Mouse (Mus musculus) small intestine, adult 2 months (tissue): ENCODE data around the gene Ppm1a. TPM values are rescaled to one million over a fixed set of nuclear protein-coding genes. Genes with fewer than 3 reads are reported as not detected.

Source experiments
- H3K27ac ChIP-seq: fragments of 200-500 bp; 2 replicates; pipeline ENCODE4 v1.5.1; 2012; ENCODE audit warnings: low read depth, low read length, control low read depth, inconsistent platforms; ENCODE audit not compliant: insufficient read depth
- H3K27me3 ChIP-seq: fragments of 200-500 bp; 2 replicates; pipeline ENCODE4 v1.6.1; 2012; ENCODE audit warnings: mild to moderate bottlenecking, moderate library complexity, low read length, inconsistent platforms; ENCODE audit not compliant: control insufficient read depth, insufficient read depth
- H3K36me3 ChIP-seq: fragments of 200-500 bp; 2 replicates; pipeline ENCODE4 v1.6.1; 2012; ENCODE audit warnings: mild to moderate bottlenecking, low read length, control low read depth, inconsistent platforms; ENCODE audit not compliant: control insufficient read depth, insufficient read depth
- H3K4me1 ChIP-seq: fragments of 200-500 bp; 2 replicates; pipeline ENCODE4 v1.6.1; 2012; ENCODE audit warnings: low read length, inconsistent platforms, mixed read lengths; ENCODE audit not compliant: control insufficient read depth, insufficient read depth, insufficient read length
- H3K4me3 ChIP-seq: fragments of 200-500 bp; 2 replicates; pipeline ENCODE4 v1.5.1; 2012; ENCODE audit warnings: low read depth, mild to moderate bottlenecking, control low read depth, inconsistent platforms, low read length, moderate library complexity
- CTCF ChIP-seq: fragments of 200-500 bp; IDR thresholded peaks from 2 replicates; pipeline ENCODE4 v1.5.1; 2012; ENCODE audit warnings: low read depth, mild to moderate bottlenecking, control low read depth, inconsistent platforms, low read length, moderate library complexity, mixed read lengths; ENCODE audit not compliant: insufficient replicate concordance, insufficient read length; ENCODE audit errors: extremely low read depth
- POLR2A ChIP-seq: fragments of 200-500 bp; IDR thresholded peaks from 2 replicates; pipeline ENCODE4 v1.6.1; 2012; ENCODE audit warnings: low read depth, mild to moderate bottlenecking, control low read depth, inconsistent platforms, low read length, moderate library complexity
- WGBS: fragments of 180-500 bp; shearing (Covaris S2); methylation state at CpG from one replicate; pipeline ENCODE4 v1.1.7; 2018; 5-methylcytosine and 5-hydroxymethylcytosine counted together
- polyA plus RNA-seq: library from polyadenylated mRNA; depleted of rRNA; stranded (reverse); fragments of >200 nt; gene quantifications from 2 replicates; pipeline ENCODE4 v1.2.3, GENCODE M21; 2012; rRNA removed

The Ppm1a gene
- polyA plus RNA-seq, 1 experiment: 34.7 TPM

- peaks cover 5% of the 10 kb centered on the region; the same call in 1 of the 2 replicates for H3K27me3 ChIP-seq
- peak overlapping the region; percentile 40 for H3K4me3 ChIP-seq
- TF ChIP-seq CTCF (no peak), POLR2A (no peak)
- H3K4me1 ChIP-seq: 0 out of 2 replicates have a peak, but pooled peaks cover 4% of the 10 kb centered on the region
- peak overlapping the region; percentile 64 for H3K27ac ChIP-seq
- WGBS: 5% methylated on average over 12 of the region's 12 CpGs
- no peaks in the 10 kb centered on the region for H3K36me3 ChIP-seq
These were observed 86.8 kb downstream of the Ppm1a start for GRCm38 (mm10) chr12:72843973-72844620.

- TF ChIP-seq POLR2A (no peak), CTCF (no peak)
- H3K27ac ChIP-seq: no peak overlapping the region
- no peaks in the 10 kb centered on the region for H3K36me3 ChIP-seq
- 0 out of 2 replicates have a peak, but pooled peaks cover 4% of the 10 kb centered on the region for H3K4me1 ChIP-seq
- 16% methylated on average over 10 of the region's 10 CpGs for WGBS
- H3K4me3 ChIP-seq: no peak overlapping the region
- H3K27me3 ChIP-seq: peaks cover 10% of the 10 kb centered on the region
These were observed 88.7 kb downstream of the Ppm1a start for GRCm38 (mm10) chr12:72845946-72846345.

GRCm38 (mm10) chr12:72847725-72848124 is 90.5 kb downstream of the Ppm1a start:
- 30% methylated on average over 7 of the region's 7 CpGs for WGBS
- TF ChIP-seq CTCF (peak; percentile 31; the same call in 1 of the 2 replicates), POLR2A (no peak)
- Histone ChIP-seq H3K27ac (no peak overlapping the region), H3K36me3 (no peaks in the 10 kb centered on the region), H3K27me3 (peaks cover 10% of the 10 kb centered on the region), H3K4me1 (0 out of 2 replicates have a peak, but pooled peaks cover 4% of the 10 kb centered on the region), H3K4me3 (no peak overlapping the region)

Other genes starting within 250 kb of the Ppm1a start
- 0.43 and 0.51 TPM in 2 replicates for gene Pcnx4, start 221.1 kb upstream of the Ppm1a start, polyA plus RNA-seq
- not detected in 2 replicates for gene Gm4756, start 107.8 kb upstream of the Ppm1a start, polyA plus RNA-seq
- 9.1 and 23.9 TPM in 2 replicates for gene Dhrs7, start 92.5 kb upstream of the Ppm1a start, polyA plus RNA-seq
- not detected in 2 replicates for gene Six6, start 182.4 kb downstream of the Ppm1a start, polyA plus RNA-seq
- not detected in 2 replicates for gene 4930447C04Rik, start 183.3 kb downstream of the Ppm1a start, polyA plus RNA-seq